ENCODE assay signal across 10 mouse cellular contexts in the genomic region with DNA sequence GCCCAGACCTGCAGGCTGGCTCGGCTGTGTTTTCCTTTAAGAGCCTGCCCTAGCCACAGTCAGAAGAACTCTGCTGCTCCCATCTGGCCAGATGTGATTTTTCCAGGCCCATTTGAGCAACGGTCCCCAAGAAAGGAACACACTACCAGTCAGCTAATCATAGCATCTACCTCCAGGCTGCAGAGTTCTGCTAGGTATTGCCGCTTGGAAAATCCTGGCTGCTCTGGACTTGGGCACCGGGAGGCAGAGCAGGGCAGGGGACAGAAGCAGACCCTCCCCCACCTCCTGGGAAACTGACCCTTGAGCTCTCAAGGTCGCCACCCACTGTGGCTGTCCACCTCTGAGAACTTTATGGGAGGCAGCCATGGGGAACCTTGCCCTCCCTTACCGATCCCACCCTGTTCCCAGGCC. TPM values are rescaled to one million over a fixed set of nuclear protein-coding genes. Genes with fewer than 3 reads are reported as not detected.
A peak's percentile ranks its signal among the peaks of the same experiment; 100 is the strongest.
DNase-seq lines count a peak whose midpoint lies in the region; ATAC-seq and TF ChIP-seq lines count a peak whose summit lies in the region.
"Had no signal": no experiment of that assay in that cellular context is flagged by ENCODE, and none has a peak within 500 bp of the region (broad histone marks: within the 10 kb centered on the region; RNA-seq: fewer than 3 reads in every experiment).

No protein-coding gene starts in this region.

- H3K4me1 ChIP-seq in heart, embryonic 11.5 days (ENCODE audit: control insufficient read depth, insufficient read depth, low read length) = no peaks in the 10 kb centered on the region
- H3K4me1 ChIP-seq in MEL (ENCODE audit: control insufficient read depth in 1 of 2, insufficient read depth in 2 of 2, low read length in 2 of 2) = no peaks in the 10 kb centered on the region

- intact Hi-C loops in heart, postnatal 10 days (cut with DNase I) = loop anchor here (5.0 kb wide), 1 partner anchor 333 kb away; no protein-coding TSS in a partner anchor

- DNase-seq in heart, postnatal 10 days = peak; percentile 38 to 53
- DNase-seq in MEL (ENCODE audit: low read depth, low spot score) = peak; percentile 38
- DNase-seq in forelimb bud, embryonic 11.5 days (ENCODE audit: low read depth, low spot score) = peak; percentile 26
- peak; percentile 75 to 85 for DNase-seq in kidney, postnatal 4 days
- no peak for DNase-seq in cerebellum, adult 11 months
- DNase-seq in frontal cortex, postnatal 25 days (ENCODE audit: low spot score in 2 of 2) = no peak
- no peak for DNase-seq in urinary bladder, postnatal 14 days (ENCODE audit: low spot score)

- no peak overlapping the region for H3K4me3 ChIP-seq in heart, embryonic 11.5 days (ENCODE audit: low read depth, low read length)
- no peak overlapping the region for H3K4me3 ChIP-seq in MEL (ENCODE audit: control insufficient read depth in 1 of 2, insufficient read depth in 1 of 2, low read depth in 2 of 2, low read length in 2 of 2)
- H3K4me3 ChIP-seq: hindbrain, embryonic 15.5 days; myocyte had no signal

- WGBS in heart, embryonic 11.5 days (ENCODE audit: insufficient replicate concordance) = 35% methylated on average over 6 of the region's 6 CpGs

- TF ChIP-seq EP300 in MEL (IDR thresholded peaks at IDR 0.05; ENCODE audit: low read depth in 1 of 2, low read length in 2 of 2) = no peak

- no peaks in the 10 kb centered on the region for H3K9me3 ChIP-seq in heart, embryonic 11.5 days (replicated peaks; ENCODE audit: control insufficient read depth, low read length)
- no peaks in the 10 kb centered on the region for H3K9me3 ChIP-seq in MEL (replicated peaks; ENCODE audit: insufficient read depth, low read length)
- H3K9me3 ChIP-seq: hindbrain, embryonic 15.5 days had no signal

- H3K36me3 ChIP-seq in heart, embryonic 11.5 days (ENCODE audit: control insufficient read depth, insufficient read depth, low read length) = no peaks in the 10 kb centered on the region
- H3K36me3 ChIP-seq in MEL (ENCODE audit: control insufficient read depth in 1 of 2, insufficient read depth in 2 of 2, low read length in 2 of 2) = no peaks in the 10 kb centered on the region
- H3K36me3 ChIP-seq: hindbrain, embryonic 15.5 days had no signal

- TF ChIP-seq CTCF in MEL (IDR thresholded peaks at IDR 0.05 in 2 of 3, conservative IDR thresholded peaks at IDR 0.05 in 1 of 3; ENCODE audit: control insufficient read depth in 1 of 3, insufficient read depth in 1 of 3, low read depth in 2 of 3, low read length in 3 of 3, poor library complexity in 1 of 3, severe bottlenecking in 1 of 3) = peak; percentile 23 to 55 (median 39); a peak in 5 of 6 replicates

- no peak overlapping the region; the same call in 1 of the 2 replicates for H3K9ac ChIP-seq in heart, embryonic 11.5 days (ENCODE audit: low read depth, low read length)
- no peak overlapping the region for H3K9ac ChIP-seq in MEL (ENCODE audit: control insufficient read depth, low read depth, low read length, poor library complexity, severe bottlenecking)
- H3K9ac ChIP-seq: hindbrain, embryonic 15.5 days had no signal

- TF ChIP-seq RAD21 in MEL (IDR thresholded peaks at IDR 0.05; ENCODE audit: low read depth, low read length) = peak; percentile 65

- no peak overlapping the region for H3K4me2 ChIP-seq in heart, embryonic 11.5 days
- H3K4me2 ChIP-seq: hindbrain, embryonic 15.5 days had no signal

- H3K27ac ChIP-seq in heart, embryonic 11.5 days (ENCODE audit: low read depth, low read length) = no peak overlapping the region
- no peak overlapping the region for H3K27ac ChIP-seq in MEL (ENCODE audit: control insufficient read depth, low read depth, low read length)
- H3K27ac ChIP-seq: hindbrain, embryonic 15.5 days had no signal

- H3K27me3 ChIP-seq in heart, embryonic 11.5 days (ENCODE audit: control insufficient read depth, insufficient read depth, low read length) = 0 out of 2 replicates have a peak, but pooled peaks cover 2% of the 10 kb centered on the region
- H3K27me3 ChIP-seq in MEL (ENCODE audit: control insufficient read depth in 1 of 2, insufficient read depth in 2 of 2, low read length in 2 of 2) = 0 out of 4 replicates have a peak, but pooled peaks cover 0 to 2% of the 10 kb centered on the region in 2 experiments
- H3K27me3 ChIP-seq: hindbrain, embryonic 15.5 days had no signal

- no peaks in the 10 kb centered on the region for H3K79me2 ChIP-seq in MEL (ENCODE audit: control insufficient read depth, insufficient read depth, low read length, poor library complexity)

- no peak for TF ChIP-seq POLR2A in MEL (IDR thresholded peaks at IDR 0.05; ENCODE audit: control insufficient read depth in 1 of 2, insufficient read depth in 1 of 2, low read depth in 1 of 2, low read length in 2 of 2, poor library complexity in 1 of 2)

- no peak for ATAC-seq in heart, embryonic 11.5 days (replicated peaks; ENCODE audit: insufficient number of reproducible peaks, low FRiP score, low TSS enrichment)

TF ChIP-seq in MEL, 35 proteins besides CTCF, POLR2A, EP300 and RAD21:
- TF ChIP-seq POLR2AphosphoS5 (IDR thresholded peaks at IDR 0.05; ENCODE audit: borderline replicate concordance, low read depth, low read length) = no peak
- no peak for TF ChIP-seq E2F4 (IDR thresholded peaks at IDR 0.05; ENCODE audit: borderline replicate concordance, low read depth, low read length)
- TF ChIP-seq MEF2A (IDR thresholded peaks at IDR 0.05; ENCODE audit: extremely low read depth, insufficient replicate concordance, low read depth, low read length, poor library complexity, severe bottlenecking) = no peak
- peak; percentile 67 for TF ChIP-seq ZC3H11A (IDR thresholded peaks at IDR 0.05; ENCODE audit: low read depth, low read length)
- TF ChIP-seq ZMIZ1 (IDR thresholded peaks at IDR 0.05; ENCODE audit: low read depth, low read length) = no peak
- no peak for TF ChIP-seq HCFC1 (IDR thresholded peaks at IDR 0.05; ENCODE audit: low read depth, low read length)
- TF ChIP-seq GABPA (IDR thresholded peaks at IDR 0.05; ENCODE audit: low read depth, low read length) = no peak
- peak; percentile 56 for TF ChIP-seq SMC3 (IDR thresholded peaks at IDR 0.05; ENCODE audit: low read depth, low read length)
- TF ChIP-seq NELFE (IDR thresholded peaks at IDR 0.05; ENCODE audit: low read depth, low read length) = no peak

RNA-seq across cellular contexts. Expression of a gene that starts 12.4 kb away (rescaled TPM):
- total RNA-seq in heart, postnatal 10 days (2021) = under 1 TPM; 0.12 to 0.24 TPM
- polyA plus RNA-seq in heart, embryonic 11.5 days (2014; fragmentation: Nextera tagmentation; extraction: Ambion mirVana) = not detected in 2 replicates
- not detected in 2 replicates for total RNA-seq in MEL (2012; rRNA removed)
- not detected for polyA plus RNA-seq in MEL (2012; ENCODE audit: insufficient read depth in 1 of 2, insufficient read length in 2 of 2, low read depth in 1 of 2, low replicate concordance in 2 of 2, missing spikeins in 1 of 2)

RNA-seq across cellular contexts. Expression of a gene that starts 14.6 kb away (rescaled TPM):
- 10 to 100 TPM; 75.0 to 78.5 TPM for total RNA-seq in heart, postnatal 10 days (2021)
- 6.3 and 8.2 TPM in 2 replicates for polyA plus RNA-seq in heart, embryonic 11.5 days (2014; fragmentation: Nextera tagmentation; extraction: Ambion mirVana)
- total RNA-seq in MEL (2012; rRNA removed) = 13.0 and 13.5 TPM in 2 replicates
- 10 to 100 TPM in 1 of 2 experiments, not detected in 1; 13.4 TPM for polyA plus RNA-seq in MEL (2012; ENCODE audit: insufficient read depth in 1 of 2, insufficient read length in 2 of 2, low read depth in 1 of 2, low replicate concordance in 2 of 2, missing spikeins in 1 of 2)

RNA-seq across cellular contexts. Expression of a gene that starts 23.7 kb away (rescaled TPM):
- total RNA-seq in heart, postnatal 10 days (2021) = not detected
- polyA plus RNA-seq in heart, embryonic 11.5 days (2014; fragmentation: Nextera tagmentation; extraction: Ambion mirVana) = 11.3 and 18.4 TPM in 2 replicates
- total RNA-seq in MEL (2012; rRNA removed) = 19.2 and 26.4 TPM in 2 replicates
- 1 to 10 TPM in 1 of 2 experiments, not detected in 1; 8.0 TPM for polyA plus RNA-seq in MEL (2012; ENCODE audit: insufficient read depth in 1 of 2, insufficient read length in 2 of 2, low read depth in 1 of 2, low replicate concordance in 2 of 2, missing spikeins in 1 of 2)
- polyA plus RNA-seq: hindbrain, embryonic 15.5 days; myocyte had no signal

RNA-seq across cellular contexts. Expression of a gene that starts 46.9 kb away (rescaled TPM):
- total RNA-seq in heart, postnatal 10 days (2021) = 10 to 100 TPM; 39.1 to 42.0 TPM
- 40.9 and 47.3 TPM in 2 replicates for polyA plus RNA-seq in heart, embryonic 11.5 days (2014; fragmentation: Nextera tagmentation; extraction: Ambion mirVana)
- 106 and 132 TPM in 2 replicates for total RNA-seq in MEL (2012; rRNA removed)
- polyA plus RNA-seq in MEL (2012; ENCODE audit: insufficient read depth in 1 of 2, insufficient read length in 2 of 2, low read depth in 1 of 2, low replicate concordance in 2 of 2, missing spikeins in 1 of 2) = 100 to 1,000 TPM in 1 of 2 experiments, 10 to 100 TPM in 1; 25.1 to 162 TPM

RNA-seq across cellular contexts. Expression of a gene that starts 48.3 kb away (rescaled TPM):
- total RNA-seq in heart, postnatal 10 days (2021) = 10 to 100 TPM; 12.2 to 12.8 TPM
- polyA plus RNA-seq in heart, embryonic 11.5 days (2014; fragmentation: Nextera tagmentation; extraction: Ambion mirVana) = 3.8 and 4.8 TPM in 2 replicates
- total RNA-seq in MEL (2012; rRNA removed) = 17.8 and 18.1 TPM in 2 replicates
- polyA plus RNA-seq in MEL (2012; ENCODE audit: insufficient read depth in 1 of 2, insufficient read length in 2 of 2, low read depth in 1 of 2, low replicate concordance in 2 of 2, missing spikeins in 1 of 2) = 100 to 1,000 TPM in 1 of 2 experiments, 10 to 100 TPM in 1; 18.6 to 112 TPM

Comparison
In these comparisons a context has a peak if more than half of its experiments do, and no peak if none do; other contexts are left out.
1. DNase-seq: peak in heart, postnatal 10 days (2 of 2), MEL (single experiment), forelimb bud, embryonic 11.5 days (single experiment) and kidney, postnatal 4 days (2 of 2); none in cerebellum, adult 11 months (single experiment), frontal cortex, postnatal 25 days (0 of 2) and urinary bladder, postnatal 14 days (single experiment).
2. RNA of a gene that starts 23.7 kb away (total RNA-seq): 19.2 to 26.4 TPM in MEL; not detected in heart, postnatal 10 days; every median in the first group is over 10 times any median in the second.